Mouse (Mus musculus) limb, embryonic 12.5 days (tissue): ENCODE data around the gene Fibcd1. TPM values are rescaled to one million over a fixed set of nuclear protein-coding genes. Genes with fewer than 3 reads are reported as not detected.

Experiments used
- ATAC-seq: fragments of 200-750 bp; cut with Nextera tagmentation; 2 replicates; pipeline ENCODE4 v1.8.0; 2017; ENCODE audit warnings: low read depth, moderate TSS enrichment; ENCODE audit not compliant: insufficient number of reproducible peaks, insufficient read depth, low FRiP score, low TSS enrichment
- H3K27ac ChIP-seq: fragments of 300-500 bp; sonication (generic); 2 replicates; pipeline ENCODE4 v1.5.1; 2016; ENCODE audit warnings: mild to moderate bottlenecking, moderate library complexity
- H3K27me3 ChIP-seq: fragments of 300-500 bp; sonication (generic); 2 replicates; pipeline ENCODE4 v1.6.1; 2016; ENCODE audit warnings: mild to moderate bottlenecking, moderate library complexity
- H3K36me3 ChIP-seq: fragments of 300-500 bp; sonication (generic); 2 replicates; pipeline ENCODE4 v1.6.1; 2016; ENCODE audit warnings: mild to moderate bottlenecking, moderate library complexity
- H3K4me1 ChIP-seq: fragments of 300-500 bp; sonication (generic); replicated peaks from 2 replicates; pipeline ENCODE4 v1.6.1; 2016
- H3K4me2 ChIP-seq: fragments of 300-500 bp; sonication (generic); 2 replicates; pipeline ENCODE4 v1.6.1; 2016; ENCODE audit warnings: mild to moderate bottlenecking, moderate library complexity
- H3K4me3 ChIP-seq: fragments of 300-500 bp; sonication (generic); replicated peaks from 2 replicates; pipeline ENCODE4 v1.5.1; 2016; ENCODE audit warnings: mild to moderate bottlenecking
- H3K9ac ChIP-seq: fragments of 300-500 bp; sonication (generic); replicated peaks from 2 replicates; pipeline ENCODE4 v1.6.1; 2016; ENCODE audit warnings: mild to moderate bottlenecking, moderate library complexity
- H3K9me3 ChIP-seq: fragments of 300-500 bp; sonication (generic); 2 replicates; pipeline ENCODE4 v1.6.1; 2016; ENCODE audit warnings: mild to moderate bottlenecking, moderate library complexity
- WGBS: fragments of 180-500 bp; shearing (Covaris S2); methylation state at CpG from one replicate; pipeline ENCODE4 v1.1.7; 2016; 5-methylcytosine and 5-hydroxymethylcytosine counted together
- polyA plus RNA-seq: library from polyadenylated mRNA; unstranded; fragments of >200 nt; fragmentation: Nextera tagmentation; extraction: Ambion mirVana; gene quantifications from 2 replicates; pipeline ENCODE4 v1.2.1, GENCODE M21; 2016

Fibcd1 gene
- 0.06 and 0.13 TPM in 2 replicates for polyA plus RNA-seq

DNA sequence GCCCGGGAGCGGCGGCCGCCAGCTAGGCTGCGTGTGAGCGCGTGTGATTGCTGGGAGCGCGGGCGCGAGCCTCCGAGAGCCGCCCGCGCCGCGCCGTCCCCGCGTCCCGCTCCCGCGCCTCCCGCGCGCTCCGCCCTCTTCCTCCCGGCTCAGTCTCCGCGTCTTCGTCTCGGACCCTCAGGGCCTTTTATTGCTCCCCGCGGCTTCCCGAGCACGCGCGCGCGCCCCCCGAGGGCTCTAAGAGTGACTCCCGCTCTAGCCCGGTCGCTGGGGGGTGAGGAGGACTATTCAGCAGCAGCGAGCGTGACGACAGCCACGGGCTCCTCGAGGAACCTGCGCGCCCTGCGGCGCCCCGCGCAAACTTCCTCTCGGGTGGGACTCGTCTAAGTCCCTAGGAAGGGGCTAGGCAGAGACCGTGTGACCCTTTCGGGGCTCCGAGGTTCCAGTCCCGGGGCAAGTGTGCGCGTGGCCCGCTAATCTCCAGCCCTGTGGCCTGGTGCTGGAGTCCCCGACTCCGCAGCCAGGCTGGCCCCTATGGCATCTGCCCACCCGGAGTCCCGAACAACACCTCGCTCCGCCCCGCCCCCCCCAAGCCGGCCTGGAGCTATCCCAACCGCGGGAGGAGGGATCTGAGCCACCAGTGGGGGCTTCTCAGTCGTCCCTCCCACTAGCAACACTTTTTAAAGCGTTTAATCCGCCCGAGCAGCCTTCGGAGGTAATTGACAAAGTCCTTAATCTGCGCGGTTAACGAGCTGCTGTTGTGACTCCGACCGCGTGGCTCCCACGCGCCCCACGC lies at the start of gene Fibcd1:
Fibcd1 (minus strand) TSS at position 110 of the 796 bp plus-strand sequence.
- Histone ChIP-seq H3K36me3 (no peaks in the 10 kb centered on the region), H3K9ac (peak within 1 kb of the TSS; percentile 60), H3K4me3 (peak within 1 kb of the TSS; percentile 58), H3K27ac (no peak within 1 kb of the TSS), H3K4me1 (peaks cover 29% of the 10 kb centered on the region), H3K9me3 (no peaks in the 10 kb centered on the region), H3K27me3 (peaks cover 65% of the 10 kb centered on the region), H3K4me2 (peak within 1 kb of the TSS; percentile 98)
- under 1% methylated on average over 74 of the region's 88 CpGs for WGBS
- no peak for ATAC-seq

DNA sequence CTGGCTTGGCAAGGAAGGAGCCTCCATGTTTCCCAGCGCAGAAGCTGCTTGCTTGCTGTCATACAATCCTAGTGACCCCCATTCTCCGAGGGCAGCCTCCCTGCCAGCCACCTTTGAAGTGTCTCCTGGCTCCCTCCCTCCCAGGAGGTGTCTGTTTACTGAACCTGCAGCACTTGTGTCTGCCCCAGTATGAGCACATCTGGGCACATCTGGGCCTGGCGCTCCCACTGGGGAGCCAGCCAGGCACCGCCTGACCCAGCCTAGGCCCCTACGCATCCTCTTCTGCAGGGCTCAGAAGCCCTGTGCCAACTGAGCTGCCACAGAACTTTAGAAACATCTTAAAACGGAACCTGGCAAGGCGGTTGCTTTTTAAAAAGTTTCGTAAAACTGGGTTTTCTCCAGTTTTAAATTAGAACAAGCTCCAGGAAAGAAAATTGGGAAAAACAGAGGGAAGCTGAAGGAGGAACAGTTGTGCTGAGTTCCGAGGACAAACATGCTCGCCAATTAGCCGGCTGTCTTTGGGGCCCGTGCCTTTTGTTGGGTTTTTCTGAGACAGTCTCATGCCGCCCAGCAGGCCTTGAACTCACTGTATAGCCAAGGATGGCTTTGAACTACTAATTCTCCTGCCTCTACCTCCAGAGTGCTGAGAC lies 48.5 kb upstream of the Fibcd1 start:
- Histone ChIP-seq H3K4me3 (no peak overlapping the region), H3K9me3 (no peaks in the 10 kb centered on the region), H3K27me3 (peaks cover 9% of the 10 kb centered on the region; the same call in 1 of the 2 replicates), H3K9ac (no peak overlapping the region), H3K4me1 (peaks cover 41% of the 10 kb centered on the region), H3K36me3 (no peaks in the 10 kb centered on the region), H3K27ac (peak overlapping the region; percentile 70; the same call in 1 of the 2 replicates), H3K4me2 (no peak overlapping the region)
- 50% methylated on average over 13 of the region's 13 CpGs for WGBS
- no peak for ATAC-seq

DNA sequence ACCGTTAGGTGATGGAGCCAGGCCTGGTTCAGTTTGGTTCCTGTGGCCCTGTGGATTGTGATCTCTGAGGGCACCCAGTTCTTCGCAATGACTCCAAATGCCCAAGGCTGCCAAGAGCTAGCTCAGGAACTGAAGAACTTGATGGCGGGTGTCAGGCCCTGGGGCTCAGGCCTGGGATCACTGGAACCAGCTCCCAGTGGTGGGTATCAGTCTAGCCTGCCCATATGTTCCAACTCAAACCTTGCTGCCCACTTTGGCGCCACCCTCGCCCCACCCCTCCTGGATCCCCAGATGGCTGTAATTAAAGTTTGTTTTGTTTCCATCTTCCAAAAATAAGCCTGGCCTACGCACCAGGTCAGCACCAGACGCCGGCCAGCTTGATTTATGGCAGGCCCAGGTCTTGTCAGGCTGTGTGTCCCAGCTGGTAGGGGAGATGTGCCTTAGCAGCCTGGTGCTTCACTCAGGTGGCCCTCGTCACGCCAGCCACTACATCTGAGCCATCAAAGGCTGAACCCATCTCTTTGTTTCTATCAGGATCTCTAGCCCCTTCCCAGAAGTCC lies 47.4 kb upstream of the Fibcd1 start:
- no peak overlapping the region for H3K4me3 ChIP-seq
- peaks cover 20% of the 10 kb centered on the region for H3K27me3 ChIP-seq
- ATAC-seq: no peak
- no peaks in the 10 kb centered on the region for H3K36me3 ChIP-seq
- no peaks in the 10 kb centered on the region for H3K9me3 ChIP-seq
- no peak overlapping the region for H3K4me2 ChIP-seq
- 33% methylated on average over 10 of the region's 10 CpGs for WGBS
- H3K9ac ChIP-seq: peak overlapping the region; percentile 31; the same call in 1 of the 2 replicates
- peaks cover 41% of the 10 kb centered on the region for H3K4me1 ChIP-seq
- H3K27ac ChIP-seq: peak overlapping the region; percentile 70

DNA sequence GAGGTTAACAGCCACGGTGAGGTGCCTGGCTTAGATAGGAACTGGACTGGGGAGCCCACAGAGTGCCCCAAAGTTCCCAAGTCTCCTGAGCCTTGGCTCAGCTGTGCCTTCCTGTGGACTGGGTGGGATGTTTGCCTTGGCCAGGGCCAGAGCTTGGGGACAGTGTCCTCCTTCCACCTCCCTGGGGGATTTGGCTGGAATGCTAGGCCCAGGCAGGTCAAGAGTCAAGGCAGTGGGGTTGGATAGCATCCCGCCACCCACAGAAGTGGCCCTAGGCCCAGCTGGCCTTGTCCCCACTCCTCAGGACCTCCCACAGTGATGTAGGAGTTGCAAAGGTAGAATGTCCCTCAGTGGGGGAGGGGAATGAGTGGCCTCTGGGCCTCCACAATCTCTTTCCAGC lies 45.4 kb upstream of the Fibcd1 start:
- Histone ChIP-seq H3K9ac (no peak overlapping the region), H3K27me3 (peaks cover 39% of the 10 kb centered on the region), H3K4me3 (no peak overlapping the region), H3K27ac (no peak overlapping the region), H3K36me3 (no peaks in the 10 kb centered on the region), H3K4me1 (peaks cover 45% of the 10 kb centered on the region), H3K9me3 (no peaks in the 10 kb centered on the region), H3K4me2 (no peak overlapping the region)
- 81% methylated on average over 2 of the region's 2 CpGs for whole genome bisulfite sequencing
- ATAC-seq: no peak

DNA sequence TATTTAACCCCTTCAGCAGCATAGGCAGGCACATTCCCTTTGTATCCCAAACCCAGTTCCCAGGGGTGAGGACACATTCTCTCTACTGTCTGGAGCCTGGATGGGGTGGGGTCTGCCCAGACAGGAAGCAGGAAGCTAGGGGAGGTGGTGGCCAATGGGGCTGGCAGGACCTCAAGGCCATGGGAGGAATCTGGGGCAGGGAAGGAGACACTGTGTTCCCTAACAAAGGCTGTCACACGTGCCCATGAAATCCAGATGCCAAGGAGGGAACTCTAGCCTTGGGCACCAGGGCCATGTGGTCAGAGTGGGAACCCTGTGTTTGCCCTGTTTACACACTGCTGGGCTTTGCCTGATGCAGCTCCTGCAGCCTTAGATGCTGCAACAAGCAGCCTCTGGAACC lies 43.1 kb upstream of the Fibcd1 start:
- H3K36me3 ChIP-seq: no peaks in the 10 kb centered on the region
- peaks cover 22% of the 10 kb centered on the region for H3K4me1 ChIP-seq
- H3K4me3 ChIP-seq: no peak overlapping the region
- no peaks in the 10 kb centered on the region for H3K9me3 ChIP-seq
- H3K27ac ChIP-seq: no peak overlapping the region
- H3K4me2 ChIP-seq: no peak overlapping the region
- peaks cover 63% of the 10 kb centered on the region for H3K27me3 ChIP-seq
- 62% methylated on average over 1 of the region's 1 CpGs for WGBS
- no peak overlapping the region for H3K9ac ChIP-seq
- no peak for ATAC-seq

DNA sequence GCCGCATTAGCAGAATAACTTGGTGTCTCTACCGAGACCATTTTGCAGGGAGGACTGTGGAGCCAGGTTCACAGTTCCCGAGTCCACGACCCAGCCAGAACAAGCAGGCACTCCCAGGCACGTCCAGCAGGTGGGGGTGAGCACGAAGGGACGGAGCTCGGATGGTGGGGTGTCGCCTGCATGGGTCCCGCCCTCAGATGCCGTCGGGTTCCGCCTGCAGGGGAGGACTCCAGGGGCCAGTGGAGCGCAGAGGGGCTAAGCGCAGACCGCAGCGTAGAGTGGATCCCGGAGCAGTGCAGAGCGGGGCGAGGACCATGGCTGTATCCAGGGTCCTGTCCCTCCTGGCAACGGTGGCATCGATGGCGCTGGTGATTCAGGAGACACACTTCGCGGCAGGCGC lies 41.2 kb upstream of the Fibcd1 start, which contains the start of gene Lamc3:
Lamc3 (plus strand) TSS at position 262 of the 400 bp plus-strand sequence.
- Histone ChIP-seq H3K27ac (no peak within 1 kb of the TSS), H3K9ac (no peak within 1 kb of the TSS; the same call in 1 of the 2 replicates), H3K4me1 (peaks cover 4% of the 10 kb centered on the region; the same call in 1 of the 2 replicates), H3K4me2 (peak within 1 kb of the TSS; percentile 46), H3K9me3 (no peaks in the 10 kb centered on the region), H3K27me3 (peaks cover 81% of the 10 kb centered on the region), H3K4me3 (peak within 1 kb of the TSS; percentile 30), H3K36me3 (no peaks in the 10 kb centered on the region)
- peak; percentile 64 for ATAC-seq
- WGBS: 4% methylated on average over 26 of the region's 26 CpGs

- Histone ChIP-seq H3K27me3 (peaks cover 99% of the 10 kb centered on the region), H3K4me1 (peaks cover 11% of the 10 kb centered on the region), H3K4me2 (no peak overlapping the region), H3K9me3 (no peaks in the 10 kb centered on the region), H3K4me3 (no peak overlapping the region), H3K27ac (no peak overlapping the region), H3K9ac (no peak overlapping the region), H3K36me3 (no peaks in the 10 kb centered on the region)
- no peak for ATAC-seq
- 23% methylated on average over 6 of the region's 6 CpGs for WGBS
Measured at GRCm38 (mm10) chr2:31884806-31885205, 39.0 kb upstream of the Fibcd1 start.

- Histone ChIP-seq H3K27ac (no peak overlapping the region), H3K4me2 (no peak overlapping the region), H3K27me3 (peaks cover 97% of the 10 kb centered on the region), H3K4me3 (no peak overlapping the region), H3K9ac (no peak overlapping the region), H3K9me3 (no peaks in the 10 kb centered on the region), H3K36me3 (no peaks in the 10 kb centered on the region), H3K4me1 (peaks cover 11% of the 10 kb centered on the region)
- no peak for ATAC-seq
- 17% methylated on average over 4 of the region's 4 CpGs for WGBS
Measured at GRCm38 (mm10) chr2:31883061-31883460, 37.3 kb upstream of the Fibcd1 start.

GRCm38 (mm10) chr2:31880868-31881267 lies 35.1 kb upstream of the Fibcd1 start:
- Histone ChIP-seq H3K4me3 (no peak overlapping the region), H3K27ac (no peak overlapping the region), H3K36me3 (no peaks in the 10 kb centered on the region), H3K4me1 (peaks cover 7% of the 10 kb centered on the region), H3K9me3 (no peaks in the 10 kb centered on the region), H3K27me3 (peaks cover 94% of the 10 kb centered on the region), H3K4me2 (peak overlapping the region; percentile 15; the same call in 1 of the 2 replicates), H3K9ac (no peak overlapping the region)
- 5% methylated on average over 14 of the region's 14 CpGs for WGBS
- no peak for ATAC-seq

GRCm38 (mm10) chr2:31878610-31879009 lies 32.8 kb upstream of the Fibcd1 start:
- Histone ChIP-seq H3K4me2 (no peak overlapping the region), H3K27me3 (peaks cover 87% of the 10 kb centered on the region), H3K36me3 (no peaks in the 10 kb centered on the region), H3K9me3 (no peaks in the 10 kb centered on the region), H3K4me1 (peaks cover 7% of the 10 kb centered on the region), H3K4me3 (no peak overlapping the region), H3K27ac (no peak overlapping the region), H3K9ac (no peak overlapping the region)
- WGBS: 79% methylated on average over 17 of the region's 17 CpGs
- no peak for ATAC-seq

DNA sequence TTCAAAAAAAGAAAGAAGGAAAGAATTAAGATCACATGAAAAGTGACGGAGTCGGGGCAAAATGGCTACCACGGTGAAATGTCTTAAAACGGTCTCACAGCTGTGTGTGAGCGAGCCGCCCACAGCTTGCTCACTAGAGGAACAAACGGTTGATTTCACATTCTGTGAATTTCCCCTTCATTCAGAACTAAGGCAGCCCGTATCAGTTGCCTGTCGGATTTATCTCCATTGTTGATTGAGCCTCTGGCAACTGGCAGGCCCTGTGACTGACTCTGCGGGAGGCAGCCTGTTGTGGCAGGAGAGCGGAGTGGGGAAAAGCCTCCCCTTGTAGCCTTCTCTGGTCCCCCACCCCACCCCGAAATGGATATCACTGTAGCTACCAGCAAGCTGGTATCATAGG lies 30.6 kb upstream of the Fibcd1 start:
- WGBS: 36% methylated on average over 12 of the region's 12 CpGs
- ATAC-seq: no peak
- no peak overlapping the region for H3K4me3 ChIP-seq
- peaks cover 65% of the 10 kb centered on the region for H3K27me3 ChIP-seq
- no peak overlapping the region for H3K27ac ChIP-seq
- no peaks in the 10 kb centered on the region for H3K9me3 ChIP-seq
- no peak overlapping the region for H3K4me2 ChIP-seq
- H3K36me3 ChIP-seq: no peaks in the 10 kb centered on the region
- H3K4me1 ChIP-seq: peaks cover 7% of the 10 kb centered on the region
- H3K9ac ChIP-seq: no peak overlapping the region
